Mouse (Mus musculus) gastrocnemius, adult 2 months (tissue): ENCODE data around the gene Sec14l2. TPM values are rescaled to one million over a fixed set of nuclear protein-coding genes. Genes with fewer than 3 reads are reported as not detected.
"Not testable (repeated sequence)": the region's sequence is repeated elsewhere in the genome, so short reads cannot be mapped to it uniquely, and the experiment has no call there.

Experiments used
- DNase-seq: peaks from one replicate; pipeline ENCODE4 v3.0.0; 2022
- H3K27ac ChIP-seq: fragments of 200-600 bp; 2 replicates; pipeline ENCODE4 v1.8.1; 2022; ENCODE audit warnings: mild to moderate bottlenecking
- H3K4me3 ChIP-seq: fragments of 200-600 bp; 2 replicates; pipeline ENCODE4 v1.8.1; 2022; ENCODE audit warnings: mild to moderate bottlenecking, moderate library complexity
- CTCF ChIP-seq: fragments of 200-600 bp; IDR thresholded peaks from 2 replicates; pipeline ENCODE4 v1.8.1; 2022; ENCODE audit warnings: antibody characterized with exemption, mild to moderate bottlenecking, moderate library complexity
- intact Hi-C: fragments of 180-260 bp; cut with DNase I; formaldehyde crosslinking; loops from one replicate; pipeline ENCODE4 v1.15.1; 2025
- total RNA-seq, 2 experiments: library from RNA; stranded (reverse); gene quantifications; 2 replicates each; pipeline ENCODE4 v1.2.3; 2021

The Sec14l2 gene
- total RNA-seq, 2 experiments from 2014 or later: 0.22 to 0.36 TPM

- intact Hi-C loops: no loop called here
- Histone ChIP-seq H3K4me3 (no peak overlapping the region), H3K27ac (peak overlapping the region; percentile 74; the same call in 1 of the 2 replicates)
- no peak for DNase-seq
- TF ChIP-seq CTCF: no peak
Observed at GRCm38 (mm10) chr11:4147098-4147497, 23.9 kb upstream of the Sec14l2 start.

GRCm38 (mm10) chr11:4146381-4146780, 23.2 kb upstream of the Sec14l2 start:
- no peak overlapping the region for H3K4me3 ChIP-seq
- intact Hi-C loops: no loop called here
- no peak for TF ChIP-seq CTCF
- DNase-seq: peak; percentile 34
- no peak overlapping the region for H3K27ac ChIP-seq

DNA sequence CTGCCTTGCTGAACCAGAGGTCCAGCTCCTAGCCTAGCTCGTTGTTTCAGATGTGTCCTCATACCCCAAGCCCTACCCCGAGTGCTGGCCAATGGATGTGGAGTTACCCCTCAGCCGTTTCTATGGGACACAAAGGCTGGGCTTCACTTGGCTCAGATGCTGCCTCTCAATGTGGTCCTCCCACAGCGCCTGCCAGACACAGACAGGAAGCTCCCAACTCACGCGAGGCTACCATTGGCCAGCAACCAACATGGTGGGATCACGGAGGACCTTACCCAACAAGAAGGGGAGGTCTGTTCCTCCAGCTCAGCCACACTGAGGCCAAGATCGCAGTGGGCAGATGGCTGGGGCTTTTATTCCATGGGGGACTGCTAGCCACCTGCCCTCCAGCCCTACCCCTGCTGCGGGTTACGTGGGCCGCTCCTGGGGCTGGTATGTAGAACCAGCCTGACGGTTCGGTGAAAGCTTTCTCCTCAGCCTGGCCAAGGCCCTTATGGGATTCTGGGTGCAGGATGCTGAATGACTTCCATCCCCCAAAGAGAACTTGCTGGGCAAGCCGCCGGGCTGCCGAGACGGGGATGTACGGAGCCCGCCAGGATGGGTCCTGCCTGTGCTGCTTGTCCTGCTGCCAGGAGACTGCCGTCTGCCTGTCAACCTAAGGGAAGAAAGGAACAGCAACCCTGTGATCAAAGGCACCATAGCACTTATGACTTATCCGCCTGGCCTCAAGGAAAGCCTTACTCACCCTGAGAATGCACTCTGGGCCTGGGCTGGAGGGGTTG, 20.3 kb upstream of the Sec14l2 start:
- no peak for TF ChIP-seq CTCF
- intact Hi-C loops: no loop called here
- H3K27ac ChIP-seq: no peak overlapping the region
- H3K4me3 ChIP-seq: no peak overlapping the region
- no peak for DNase-seq

DNA sequence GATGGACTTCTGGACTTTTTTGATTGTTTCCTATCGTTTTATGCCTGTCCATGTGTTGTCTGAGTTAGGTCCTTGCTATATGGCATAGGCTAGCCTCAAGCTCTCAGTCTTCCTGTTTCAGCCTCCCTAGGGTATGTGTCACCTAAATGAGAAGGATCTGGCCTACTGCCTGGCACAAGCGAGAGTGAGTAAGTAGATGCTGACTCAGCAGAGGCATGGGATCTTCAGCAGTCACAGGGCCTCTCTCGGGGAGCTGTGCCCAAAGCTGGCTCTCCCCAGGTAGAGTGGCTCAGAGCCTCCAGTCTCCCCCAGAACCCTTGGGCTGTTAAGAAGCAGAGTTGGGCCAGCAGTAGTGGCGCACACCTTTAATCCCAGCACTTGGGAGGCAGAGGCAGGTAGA, 19.1 kb upstream of the Sec14l2 start:
- TF ChIP-seq CTCF: no peak
- intact Hi-C loops: no loop called here
- Histone ChIP-seq H3K4me3 (no peak overlapping the region), H3K27ac (no peak overlapping the region)
- no peak for DNase-seq

GRCm38 (mm10) chr11:4141505-4141904, 18.3 kb upstream of the Sec14l2 start:
- TF ChIP-seq CTCF: no peak
- intact Hi-C loops: no loop called here
- DNase-seq: no peak
- Histone ChIP-seq H3K27ac (no peak overlapping the region), H3K4me3 (no peak overlapping the region)

- Histone ChIP-seq H3K4me3 (no peak overlapping the region), H3K27ac (no peak overlapping the region)
- intact Hi-C loops: no loop called here
- no peak for DNase-seq
- no peak for TF ChIP-seq CTCF
Observed at GRCm38 (mm10) chr11:4138964-4139363, 15.7 kb upstream of the Sec14l2 start.

DNA sequence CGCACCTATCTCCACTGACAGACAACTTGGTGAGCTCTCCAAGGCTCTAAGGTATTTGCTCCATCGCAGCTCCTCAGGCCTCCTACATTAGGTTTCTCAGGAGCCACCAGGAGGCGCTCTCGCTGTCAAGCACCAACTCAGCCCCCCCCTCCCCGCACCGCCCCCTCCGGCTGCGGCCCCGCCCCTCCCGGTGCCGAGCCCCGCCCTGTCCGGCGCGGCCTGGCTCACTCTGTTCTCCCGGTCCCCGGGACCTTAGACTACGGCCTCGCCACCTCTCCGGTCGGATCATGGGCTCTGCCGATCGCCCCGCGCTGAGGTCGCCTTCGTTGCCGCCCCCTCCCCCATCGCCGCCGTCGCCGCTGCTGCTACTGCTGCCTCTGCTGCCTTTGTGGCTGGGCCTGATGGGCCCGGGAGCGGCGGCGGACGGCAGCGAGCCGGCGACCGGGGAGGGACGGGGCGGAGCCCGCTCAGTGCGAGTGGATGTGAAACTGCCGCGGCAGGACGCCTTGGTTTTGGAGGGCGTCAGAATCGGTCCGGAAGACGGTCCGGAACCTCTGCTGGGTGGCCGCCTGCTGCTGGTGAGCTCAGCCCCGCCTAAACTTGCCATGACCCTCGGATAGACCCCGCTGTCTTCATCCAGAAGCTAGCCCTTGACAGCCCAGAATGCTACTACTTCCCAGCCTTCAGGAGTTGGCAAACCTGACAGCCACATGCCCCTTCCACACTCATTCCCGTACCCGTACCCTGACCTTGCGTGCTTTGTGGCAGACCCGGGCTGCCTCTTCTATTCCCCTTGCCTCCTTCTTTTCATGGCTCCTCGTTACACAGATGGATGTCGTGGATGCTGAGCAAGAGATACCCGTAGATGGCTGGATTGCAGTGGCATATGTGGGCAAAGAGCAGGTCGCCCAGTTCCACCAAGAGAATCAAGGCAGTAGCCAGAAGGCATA, 12.0 kb upstream of the Sec14l2 start, which contains the start of gene Rnf215:
Gene Rnf215 (plus strand): TSS at position 217 of the 950 bp plus-strand sequence.
- TF ChIP-seq CTCF: peak; percentile 87
- Histone ChIP-seq H3K4me3 (peak within 1 kb of the TSS; percentile 98), H3K27ac (peak within 1 kb of the TSS; percentile 97)
- intact Hi-C loops: loop anchor here (1.0 to 5.0 kb wide), 3 partner anchors 25 to 287 kb away; partner anchors contain the start of genes Ccdc157 and Sf3a1
- peak; percentile 94 for DNase-seq

DNA sequence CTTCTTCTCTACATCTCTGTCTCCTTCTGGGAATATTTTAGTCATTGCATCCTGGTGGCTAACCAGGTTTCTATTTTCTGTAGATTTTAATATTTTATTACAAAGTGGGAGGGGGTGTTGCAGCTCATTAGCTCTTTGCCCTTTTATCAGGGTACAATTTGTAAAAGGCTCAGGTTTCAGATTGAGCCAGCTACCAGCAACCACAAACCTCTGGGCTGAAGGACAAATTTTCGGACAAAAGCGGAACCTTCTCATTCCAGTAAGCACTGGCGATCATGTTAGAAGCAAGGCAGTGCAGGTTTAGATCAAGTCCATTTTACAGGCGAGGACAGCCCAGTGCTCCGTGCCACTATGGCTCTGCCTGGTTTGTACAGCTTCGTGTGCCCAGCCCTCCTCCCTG, 11.2 kb upstream of the Sec14l2 start:
- intact Hi-C loops: loop anchor here (5.0 kb wide), 1 partner anchor 288 kb away; no protein-coding TSS in a partner anchor
- no peak for DNase-seq
- peak overlapping the region; percentile 16; the same call in 1 of the 2 replicates for H3K27ac ChIP-seq
- TF ChIP-seq CTCF: no peak
- peak overlapping the region; percentile 98 for H3K4me3 ChIP-seq

GRCm38 (mm10) chr11:4133450-4133849, 10.2 kb upstream of the Sec14l2 start:
- H3K4me3 ChIP-seq: no peak overlapping the region

DNA sequence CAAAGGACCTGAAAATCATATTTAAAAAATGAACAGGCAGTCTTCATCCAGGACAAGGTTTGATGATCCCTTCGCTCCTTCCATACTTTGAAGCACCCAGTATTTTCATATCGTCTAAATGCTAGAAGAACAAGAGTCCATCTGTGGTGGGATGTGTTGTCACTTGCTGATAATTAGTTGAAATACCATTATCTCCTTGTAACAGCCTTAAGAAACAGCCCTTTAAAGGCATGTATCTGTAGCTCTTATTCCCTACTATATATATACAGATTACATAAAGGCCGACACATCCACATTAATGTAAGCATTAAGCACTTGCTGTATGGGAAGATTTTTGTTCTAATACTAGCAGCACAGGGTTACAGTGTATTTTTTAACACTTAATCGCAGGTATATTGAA, 5.2 kb upstream of the Sec14l2 start:
- intact Hi-C loops, H3K27ac ChIP-seq, H3K4me3 ChIP-seq: not testable (repeated sequence)

More at GRCm38 (mm10) chr11:4133450-4133849, 10.2 kb upstream of the Sec14l2 start:
- no peak overlapping the region for H3K27ac ChIP-seq
- intact Hi-C loops: loop anchor here (5.0 kb wide), 1 partner anchor 289 kb away; no protein-coding TSS in a partner anchor
- peak; percentile 68 for TF ChIP-seq CTCF
- DNase-seq: no peak

GRCm38 (mm10) chr11:4127059-4127458, 3.8 kb upstream of the Sec14l2 start:
- no peak overlapping the region for H3K4me3 ChIP-seq
- TF ChIP-seq CTCF: peak; percentile 23; the same call in 1 of the 2 replicates
- DNase-seq: no peak
- intact Hi-C loops: no loop called here
- H3K27ac ChIP-seq: no peak overlapping the region

More for the DNA sequence above, 5.2 kb upstream of the Sec14l2 start:
- not testable (repeated sequence) for DNase-seq

DNA sequence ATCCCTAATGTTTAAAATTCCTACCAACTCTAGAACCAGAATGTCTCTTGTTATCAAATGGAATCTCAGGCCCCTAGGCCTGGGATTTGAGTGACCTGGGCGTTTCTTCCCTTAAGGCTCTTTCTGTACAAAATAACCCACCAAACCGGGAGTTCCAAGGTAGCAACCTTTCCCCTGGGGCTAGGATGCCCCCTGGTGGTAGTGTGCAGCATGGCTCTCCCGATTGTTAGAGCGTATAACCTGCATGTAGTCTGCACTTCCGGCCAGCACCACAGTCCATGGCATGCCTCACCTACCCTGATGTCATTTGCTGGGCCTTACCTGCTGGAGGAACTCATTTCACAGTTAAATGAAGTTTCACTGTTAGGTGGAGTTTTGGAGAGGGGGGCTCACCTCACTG, 707 bp upstream of the Sec14l2 start:
- no peak overlapping the region for H3K4me3 ChIP-seq
- intact Hi-C loops: loop anchor here (2.0 kb wide), 1 partner anchor 29 kb away; the partner anchor contains the start of gene Mtfp1
- no peak for DNase-seq

More for the DNA sequence above, 707 bp upstream of the Sec14l2 start:
- TF ChIP-seq CTCF: peak; percentile 84
- no peak overlapping the region for H3K27ac ChIP-seq
